Mouse (Mus musculus) c-Kit-positive CD71-positive TER-119-negative erythroid progenitor cells, embryonic 14.5 days (primary cell): ENCODE data around the gene Blm.

Source experiments
- DNase-seq: peaks from one replicate; pipeline ENCODE4 v3.0.0-alpha.2; 2013; ENCODE audit warnings: low read depth

The Blm gene

GRCm38 (mm10) chr7:80460199-80460598, 74.7 kb downstream of the Blm start:
- DNase-seq, result no peak

- DNase-seq, result no peak
Observed at GRCm38 (mm10) chr7:80457831-80458343, 77.0 kb downstream of the Blm start.

GRCm38 (mm10) chr7:80457241-80457640, 77.7 kb downstream of the Blm start:
- DNase-seq, result no peak

- no peak for DNase-seq
Observed at GRCm38 (mm10) chr7:80456327-80456726, 78.6 kb downstream of the Blm start.

GRCm38 (mm10) chr7:80455505-80456160, 79.3 kb downstream of the Blm start:
- DNase-seq, result no peak

GRCm38 (mm10) chr7:80454786-80455185, 80.1 kb downstream of the Blm start:
- DNase-seq, result no peak

GRCm38 (mm10) chr7:80453997-80454396, 80.9 kb downstream of the Blm start:
- no peak for DNase-seq

- DNase-seq, result no peak
Observed at GRCm38 (mm10) chr7:80453121-80453520, 81.8 kb downstream of the Blm start.

GRCm38 (mm10) chr7:80452241-80452640, 82.7 kb downstream of the Blm start:
- DNase-seq, result no peak

GRCm38 (mm10) chr7:80451550-80452232, 83.2 kb downstream of the Blm start:
- no peak for DNase-seq

GRCm38 (mm10) chr7:80450354-80450753, 84.6 kb downstream of the Blm start:
- DNase-seq, result no peak

- peak; percentile 48 for DNase-seq
Observed at GRCm38 (mm10) chr7:80449620-80450091, 85.3 kb downstream of the Blm start.

- DNase-seq, result peak; percentile 71
Observed at GRCm38 (mm10) chr7:80447336-80447735, 87.6 kb downstream of the Blm start.

- no peak for DNase-seq
Observed at GRCm38 (mm10) chr7:80446221-80446878, 88.6 kb downstream of the Blm start.

GRCm38 (mm10) chr7:80445492-80445891, 89.4 kb downstream of the Blm start:
- DNase-seq, result peak; percentile 74

- DNase-seq, result peak; percentile 40
Observed at GRCm38 (mm10) chr7:80444401-80445249, 90.3 kb downstream of the Blm start.

GRCm38 (mm10) chr7:80443124-80443523, 91.8 kb downstream of the Blm start:
- no peak for DNase-seq

GRCm38 (mm10) chr7:80441986-80442904, 92.7 kb downstream of the Blm start:
- DNase-seq, result no peak

- no peak for DNase-seq
Observed at GRCm38 (mm10) chr7:80440685-80441084, 94.2 kb downstream of the Blm start.

- DNase-seq, result no peak
Observed at GRCm38 (mm10) chr7:80439789-80440488, 95.0 kb downstream of the Blm start.
